Mouse (Mus musculus) layer of hippocampus, adult 11-12 months (tissue): ENCODE data around the gene 2510002D24Rik.
A peak's percentile ranks its signal among the peaks of the same experiment; 100 is the strongest.

Experiments
- DNase-seq: peaks from one replicate; pipeline ENCODE4 v3.0.0; 2022; ENCODE audit warnings: low spot score

The 2510002D24Rik gene

DNA sequence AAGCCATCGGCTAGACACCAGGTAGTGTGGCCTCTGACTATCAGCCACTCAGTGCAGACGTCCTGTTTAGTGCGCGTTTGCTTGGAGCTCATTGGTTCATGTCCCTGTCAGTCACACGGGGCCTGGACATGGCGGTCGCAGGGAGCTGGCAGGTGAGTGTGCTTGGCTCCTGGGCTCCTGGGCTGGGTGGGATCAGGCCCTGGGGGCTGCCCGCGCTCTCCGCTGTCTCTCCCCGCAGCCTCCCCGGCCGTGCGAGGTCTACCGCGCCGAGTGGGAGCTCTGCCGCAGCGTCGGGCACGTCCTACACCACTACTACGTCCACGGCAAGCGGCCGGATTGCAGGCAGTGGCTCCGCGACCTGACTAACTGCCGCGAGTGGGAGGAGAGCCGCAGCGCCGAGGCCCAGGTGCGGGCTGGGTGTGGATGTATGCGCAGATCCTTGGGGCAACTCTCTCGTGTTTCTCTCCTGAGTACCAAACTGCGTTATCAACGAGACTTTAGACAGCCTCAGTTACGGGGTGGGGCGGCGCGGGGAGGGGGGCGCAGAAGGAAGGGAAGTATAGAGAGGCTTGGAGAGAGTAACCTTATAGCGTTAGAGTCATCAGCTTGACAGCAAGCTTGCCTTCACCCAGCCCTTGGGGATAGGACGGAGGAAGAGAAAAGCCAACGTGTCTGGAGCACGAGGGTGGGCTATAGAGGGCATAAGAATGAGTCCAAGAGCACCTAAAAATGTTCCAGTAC lies at the start of gene 2510002D24Rik, which contains the start of gene Gm28539:
Gene 2510002D24Rik, plus strand, starts transcription at position 111 of the 741 bp plus-strand sequence.
Gene Gm28539, plus strand, starts transcription at position 117 of the 741 bp plus-strand sequence.
- DNase-seq: peak; percentile 95

DNA sequence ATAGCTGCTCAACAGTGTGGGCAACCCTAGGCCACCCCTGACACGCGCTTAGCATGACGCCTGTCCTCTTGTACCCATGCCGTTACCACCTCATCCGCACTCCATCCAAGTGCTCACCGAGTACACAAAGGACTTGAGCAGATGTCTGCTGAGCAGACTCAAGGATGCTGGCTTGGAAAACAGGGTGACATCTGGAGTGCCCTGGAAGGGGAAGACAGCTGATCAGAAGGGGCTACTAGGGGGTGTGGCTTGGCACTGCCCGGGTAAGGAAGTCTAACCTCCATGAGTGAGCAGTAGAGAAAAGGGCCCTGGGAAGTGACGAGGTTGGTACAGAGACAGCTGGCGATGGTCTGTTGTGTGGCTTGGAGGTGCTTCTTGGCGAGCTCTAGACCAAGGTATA lies 49.7 kb upstream of the 2510002D24Rik start:
- DNase-seq: no peak

DNA sequence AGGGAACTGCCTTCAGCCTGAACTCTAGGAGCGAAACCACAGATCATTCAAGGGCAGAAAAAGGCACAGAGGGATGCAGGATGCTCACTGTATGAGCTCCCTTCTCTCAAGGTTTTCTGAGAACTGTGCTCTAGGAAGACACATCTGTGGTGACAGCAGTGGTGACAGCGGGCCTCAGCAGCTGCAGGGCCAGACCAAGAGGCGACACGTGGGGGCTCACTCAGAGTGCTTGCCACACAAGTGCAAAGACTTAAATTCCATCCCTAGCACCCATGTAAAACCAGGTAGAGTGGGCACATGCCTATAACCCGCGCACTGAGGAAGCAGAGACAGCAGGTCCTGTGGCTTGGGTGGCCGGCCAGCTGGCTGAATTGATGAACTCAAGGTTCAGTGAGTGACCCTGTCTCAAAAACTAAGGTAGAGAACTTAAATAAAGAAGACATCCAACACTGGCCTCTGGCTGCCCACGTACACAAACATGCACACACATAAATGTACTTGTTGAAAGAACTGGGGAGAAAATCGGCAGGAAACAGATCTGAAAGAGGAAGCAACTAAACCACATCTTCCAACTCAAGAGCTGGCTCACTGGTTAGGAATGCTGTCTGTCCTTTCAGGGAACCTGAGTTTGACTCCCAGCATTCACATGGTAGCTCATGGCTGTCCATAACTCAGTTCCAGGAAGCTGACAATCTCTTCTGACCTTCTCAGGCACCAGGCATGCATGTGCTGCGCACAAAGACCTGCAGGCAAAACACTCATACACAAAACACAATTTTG lies 47.6 kb upstream of the 2510002D24Rik start:
- DNase-seq: no peak

DNA sequence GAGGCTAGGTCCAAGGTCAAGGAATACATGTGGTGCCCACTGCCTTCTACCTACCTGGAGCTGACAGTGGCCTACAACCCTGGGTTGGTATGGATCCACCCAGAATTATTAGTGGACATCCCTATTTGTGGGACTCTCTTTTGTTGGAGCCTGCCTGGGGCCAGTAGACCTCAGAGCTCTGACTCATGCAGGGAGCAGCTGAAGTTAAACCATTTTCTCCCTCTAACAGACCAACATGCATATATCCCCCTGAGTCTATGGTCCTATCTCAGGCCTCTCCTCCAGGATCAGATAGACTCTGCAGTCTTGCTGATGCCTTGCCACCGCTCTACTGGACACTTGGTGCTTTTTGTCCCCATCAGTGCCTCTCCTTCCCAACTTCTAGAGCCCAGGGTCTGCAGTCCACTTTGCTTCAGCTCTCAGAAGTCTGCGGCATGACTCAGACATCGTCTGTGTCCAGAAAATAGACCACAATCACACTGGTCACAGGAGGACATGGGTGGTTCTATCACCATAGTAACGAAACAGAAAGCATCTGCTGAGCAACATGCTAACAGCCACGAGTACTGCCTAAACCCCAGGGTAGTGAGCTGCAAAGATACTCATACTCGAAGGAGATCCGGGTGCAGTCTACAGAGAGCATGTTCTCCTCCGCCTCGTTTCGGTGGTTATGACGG lies 41.0 kb upstream of the 2510002D24Rik start:
- no peak for DNase-seq

DNA sequence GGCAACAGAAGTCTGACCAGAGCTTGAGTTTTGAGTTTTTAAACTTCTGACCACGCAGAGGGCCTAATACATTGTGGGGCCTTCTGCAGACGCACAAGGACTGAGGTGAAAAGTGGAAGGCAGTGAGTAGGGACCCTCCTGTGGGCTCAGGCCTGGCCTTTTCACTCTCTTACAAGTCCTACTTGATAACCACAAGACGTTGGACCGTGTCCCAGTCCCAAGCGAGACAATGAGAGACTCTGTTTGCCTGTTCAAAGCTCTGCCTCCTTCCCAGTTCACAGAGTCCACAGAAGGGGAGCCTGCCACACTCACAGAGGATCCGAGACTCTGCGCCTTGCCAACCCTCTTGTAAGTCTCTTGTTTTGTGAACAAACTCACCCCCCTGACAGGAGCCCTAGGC lies 39.7 kb upstream of the 2510002D24Rik start:
- DNase-seq: no peak

DNA sequence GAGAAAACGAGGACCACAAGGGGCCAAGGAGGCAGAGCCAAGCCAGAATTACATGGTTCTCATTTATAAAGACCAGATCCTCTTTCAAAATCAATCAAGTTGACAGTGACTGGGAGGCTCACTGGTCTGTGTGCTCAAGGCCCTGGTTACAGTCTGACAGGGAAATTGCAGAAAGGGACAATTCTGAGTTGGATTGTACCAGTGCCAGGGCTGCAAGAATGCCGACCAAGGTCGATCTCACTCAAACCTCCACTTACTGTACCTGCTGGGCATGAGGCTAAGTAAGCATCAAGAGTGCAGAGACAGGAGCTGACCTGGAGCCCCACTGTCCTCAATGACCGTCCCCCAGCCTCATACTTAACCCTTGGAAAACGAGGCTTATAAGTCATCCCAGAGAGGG lies 38.2 kb upstream of the 2510002D24Rik start:
- DNase-seq: no peak

DNA sequence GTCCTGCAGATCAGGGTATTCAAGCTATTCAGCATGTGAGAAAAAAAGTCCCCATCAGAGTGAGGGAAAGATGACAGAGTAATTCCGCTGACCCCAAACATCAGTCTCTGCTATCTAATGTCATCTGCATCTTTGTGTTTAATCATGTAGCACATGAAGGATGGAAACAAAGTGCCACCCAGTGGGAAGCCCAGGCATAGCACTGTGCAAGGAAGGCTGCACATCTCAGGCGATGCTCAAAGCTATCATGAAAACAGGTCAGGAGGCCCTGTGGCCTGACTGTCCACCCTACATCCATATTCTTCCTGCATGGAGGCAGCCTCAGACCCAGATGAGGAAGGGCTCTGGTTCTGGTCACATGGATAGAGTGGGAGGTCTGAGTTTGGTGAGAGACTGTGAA lies 37.5 kb upstream of the 2510002D24Rik start:
- DNase-seq: peak; percentile 70

DNA sequence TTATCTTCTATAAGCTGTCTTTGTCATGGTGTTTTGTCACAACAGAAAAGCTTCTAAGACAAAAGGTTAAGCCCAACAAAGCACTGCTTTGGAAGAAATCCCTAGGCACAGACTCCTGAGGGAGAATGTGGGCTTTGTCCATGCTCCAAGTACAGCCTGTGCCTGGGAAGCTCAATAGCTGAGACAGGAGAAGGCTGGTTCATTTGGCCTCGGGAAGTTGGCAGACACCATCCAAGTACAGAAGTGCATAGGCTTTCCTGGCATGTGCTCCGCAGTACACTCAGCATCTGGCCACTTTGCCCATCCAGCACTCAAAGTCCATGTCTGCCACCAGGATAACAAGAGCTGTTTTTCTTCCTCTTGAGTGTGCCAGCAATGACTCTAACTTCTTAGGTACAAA lies 30.6 kb upstream of the 2510002D24Rik start:
- no peak for DNase-seq

DNA sequence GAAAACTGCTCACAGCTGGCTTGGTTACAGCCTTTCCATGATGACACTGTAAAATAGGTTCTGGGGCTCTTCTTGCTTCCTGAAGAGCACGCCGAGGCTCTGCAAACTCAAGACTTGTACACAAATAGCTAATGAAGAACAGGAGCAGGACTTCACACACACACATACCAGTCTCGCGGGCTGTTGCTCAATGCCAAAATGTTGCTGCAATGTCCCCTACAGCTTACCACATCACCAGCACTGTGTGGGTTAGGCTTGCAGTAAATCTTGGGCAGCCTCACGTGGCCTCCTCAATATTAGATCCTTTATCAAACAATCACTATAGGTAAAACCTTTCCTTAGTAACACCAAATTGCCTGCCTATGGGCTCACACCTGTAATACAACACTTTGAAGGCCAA lies 27.4 kb upstream of the 2510002D24Rik start:
- no peak for DNase-seq

DNA sequence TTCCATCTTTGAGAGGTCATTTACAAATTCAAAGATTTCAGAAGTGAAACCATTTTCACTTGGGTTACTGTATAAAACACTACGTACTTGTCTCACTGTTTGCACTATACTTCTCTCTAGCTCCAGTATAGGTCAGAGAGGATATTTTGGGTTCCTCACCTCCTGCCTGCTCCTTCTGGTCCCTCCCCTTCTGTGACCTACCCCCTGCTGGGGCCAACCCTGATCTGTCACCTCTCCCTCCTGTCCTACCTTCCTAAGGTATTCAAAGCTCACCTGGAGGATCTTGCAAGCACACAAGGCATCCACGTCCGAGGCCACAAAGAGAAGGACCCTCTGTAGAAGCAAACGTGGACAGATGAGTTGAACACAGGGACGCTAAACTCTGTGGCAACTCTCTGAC lies 25.3 kb upstream of the 2510002D24Rik start:
- no peak for DNase-seq

DNA sequence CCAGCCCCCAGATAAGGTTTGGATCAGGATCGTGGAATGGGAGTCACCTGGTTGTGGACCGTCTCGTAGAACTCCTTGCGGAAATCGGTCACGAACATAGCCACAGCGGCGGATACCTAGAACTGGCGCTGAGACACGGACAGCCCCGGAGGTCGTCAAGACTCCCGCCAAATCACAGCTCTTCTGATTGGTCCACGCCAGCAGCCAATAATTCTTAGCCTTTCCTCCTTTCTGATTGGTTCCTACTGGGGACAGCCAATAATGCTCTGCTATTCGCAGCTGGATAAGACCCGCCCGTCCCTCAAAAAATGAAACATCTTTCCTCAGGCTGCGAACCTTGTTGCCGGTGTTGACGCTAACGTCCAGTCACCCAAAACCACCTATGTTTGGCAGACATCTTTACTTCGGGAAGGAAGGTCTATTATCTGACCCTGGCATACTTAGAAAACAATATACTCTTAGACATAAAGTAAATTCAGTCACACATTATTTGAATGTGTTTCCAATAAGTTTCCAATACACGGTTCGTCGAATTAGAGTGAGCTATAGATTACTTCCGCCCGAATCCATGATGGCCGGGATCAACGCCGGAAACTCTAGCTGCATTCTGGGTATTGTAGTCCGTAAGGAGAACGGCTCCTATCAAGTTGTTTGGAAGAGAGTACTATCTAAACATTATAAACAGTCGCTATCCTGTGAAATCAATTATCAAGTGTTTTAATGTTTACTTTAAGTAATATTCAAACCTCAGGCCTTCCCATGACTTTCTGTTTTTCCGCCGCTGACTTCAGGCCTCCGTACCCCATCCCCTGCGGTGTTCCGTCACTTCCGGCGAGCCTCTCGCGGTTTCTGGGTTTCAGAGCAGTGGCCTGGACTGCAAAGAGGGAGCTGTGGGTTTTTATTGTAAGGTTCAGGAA lies 24.7 kb upstream of the 2510002D24Rik start, which contains the start of the genes Ufd1 and Cdc45:
Gene Ufd1, plus strand, starts transcription at position 312 of the 917 bp plus-strand sequence.
Gene Cdc45, minus strand, starts transcription at position 520 of the 917 bp plus-strand sequence.
- peak; percentile 89 for DNase-seq

DNA sequence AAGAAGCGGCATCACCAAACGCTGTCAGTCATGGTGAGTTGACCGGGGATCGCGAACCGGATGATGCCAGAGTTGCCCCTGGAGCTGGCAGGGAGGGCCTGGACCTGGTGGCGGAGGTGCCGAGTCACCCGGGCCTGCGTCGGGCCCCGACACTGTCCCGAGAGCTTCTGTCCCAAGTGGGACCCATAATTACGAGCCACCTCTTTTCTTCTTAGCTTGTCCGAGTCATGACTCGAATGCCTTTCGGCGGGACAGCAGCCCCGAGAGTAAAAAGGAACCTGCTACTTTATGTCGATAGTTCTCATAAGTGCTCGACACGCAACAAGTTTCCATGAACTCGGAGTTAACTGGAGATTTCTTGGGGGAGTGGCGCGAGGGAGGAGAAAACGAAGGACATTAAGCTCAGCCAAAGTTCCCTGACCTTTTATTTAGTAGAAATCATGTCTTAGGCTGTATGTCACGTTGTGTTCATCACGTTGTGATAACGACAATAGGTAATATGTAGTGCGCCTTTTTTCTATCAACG lies 23.9 kb upstream of the 2510002D24Rik start:
- no peak for DNase-seq

DNA sequence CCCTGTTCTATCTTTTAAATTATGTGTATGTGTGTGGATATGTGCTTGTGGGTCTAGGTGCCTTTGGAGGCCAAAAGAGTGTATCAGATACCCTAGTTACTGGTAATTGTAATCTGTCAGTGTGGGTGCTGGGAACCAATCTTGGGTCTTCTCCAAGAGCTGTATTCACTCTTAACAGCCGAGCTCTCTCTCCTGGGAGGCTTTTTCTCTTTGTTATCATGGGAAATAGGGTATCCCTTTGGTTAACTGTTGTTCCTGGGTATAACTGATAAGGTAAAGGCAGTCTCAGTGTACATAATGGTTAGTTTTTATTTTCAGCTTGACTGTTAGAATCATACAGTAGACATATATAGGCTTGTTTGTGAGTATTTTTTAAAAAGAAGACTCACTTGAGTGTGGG lies 14.0 kb upstream of the 2510002D24Rik start:
- no peak for DNase-seq

DNA sequence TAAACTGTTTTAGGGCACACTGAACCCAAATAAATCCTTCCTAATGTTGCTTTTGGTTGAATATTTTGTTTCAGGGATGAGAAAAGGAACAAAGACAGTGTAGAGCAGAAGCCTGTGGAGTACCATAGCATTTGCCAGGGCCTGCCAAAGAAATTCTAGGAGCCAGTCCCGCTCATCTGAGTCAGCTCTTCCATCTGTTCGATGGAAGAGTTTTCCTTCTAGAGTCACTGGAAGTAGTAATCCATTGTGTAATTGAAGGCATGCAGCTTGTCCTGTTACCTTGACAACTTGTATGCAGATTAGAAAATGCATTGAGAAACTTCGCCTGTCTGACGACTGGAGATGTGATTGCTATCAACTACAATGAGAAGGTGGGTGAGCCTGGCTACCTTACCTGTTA lies 13.5 kb upstream of the 2510002D24Rik start:
- DNase-seq: peak; percentile 48

DNA sequence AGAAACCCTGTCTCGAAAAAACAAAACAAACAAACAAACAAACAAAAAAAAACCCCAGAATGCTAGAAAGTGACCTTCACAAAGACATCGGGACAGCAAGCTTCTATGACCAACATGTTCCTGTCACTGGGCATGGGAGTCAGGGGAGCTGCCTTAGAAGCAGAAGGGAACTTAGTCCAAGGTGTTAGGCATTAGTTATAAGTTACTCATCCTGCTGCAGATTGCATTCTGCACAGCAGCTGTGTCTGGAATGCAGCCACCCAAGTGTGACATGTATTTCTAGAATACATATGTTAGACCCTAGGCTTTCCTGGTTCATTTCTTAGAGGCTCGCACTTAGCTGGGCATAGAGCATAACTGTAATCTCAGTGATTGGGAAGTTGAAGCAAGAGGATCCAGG lies 7.7 kb upstream of the 2510002D24Rik start:
- DNase-seq: no peak

DNA sequence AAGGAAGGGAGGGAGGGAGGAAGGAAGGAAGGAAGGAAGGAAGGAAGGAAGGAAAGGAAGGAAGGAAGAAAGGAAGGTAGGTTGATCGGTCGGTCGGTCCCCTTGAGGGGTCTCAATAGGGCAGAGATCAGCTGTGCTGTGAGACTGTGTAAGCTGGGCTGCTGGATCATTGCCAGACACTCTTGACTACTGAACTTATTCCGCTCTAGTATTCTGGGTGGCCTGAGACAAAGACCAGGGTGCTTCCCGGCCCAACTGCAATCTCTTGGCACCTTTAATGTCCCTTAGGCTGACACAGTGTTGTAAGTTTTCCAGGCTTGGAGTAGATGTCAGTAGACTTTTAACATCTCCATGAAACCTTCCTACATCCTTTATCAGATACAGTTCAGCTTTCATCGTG lies 7.3 kb upstream of the 2510002D24Rik start:
- no peak for DNase-seq

DNA sequence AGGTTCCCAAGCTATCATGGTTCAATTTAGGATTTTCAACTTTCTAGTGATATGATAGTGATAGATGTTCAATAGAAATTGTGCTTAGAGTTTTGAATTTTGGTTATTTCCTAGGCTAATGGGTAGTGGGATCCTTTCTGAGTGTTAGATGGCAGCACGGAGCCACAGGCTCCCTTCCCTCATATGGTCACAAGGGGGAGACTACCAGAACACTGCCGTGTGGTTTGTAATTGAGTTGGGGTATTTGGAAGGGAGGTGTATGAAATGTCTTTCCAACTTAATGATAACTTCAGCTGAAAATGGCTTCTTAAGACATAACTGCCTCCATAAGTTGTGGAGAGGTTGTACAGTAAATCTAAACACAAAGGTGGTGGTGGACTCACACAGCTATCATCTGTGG lies 2.9 kb upstream of the 2510002D24Rik start:
- no peak for DNase-seq

DNA sequence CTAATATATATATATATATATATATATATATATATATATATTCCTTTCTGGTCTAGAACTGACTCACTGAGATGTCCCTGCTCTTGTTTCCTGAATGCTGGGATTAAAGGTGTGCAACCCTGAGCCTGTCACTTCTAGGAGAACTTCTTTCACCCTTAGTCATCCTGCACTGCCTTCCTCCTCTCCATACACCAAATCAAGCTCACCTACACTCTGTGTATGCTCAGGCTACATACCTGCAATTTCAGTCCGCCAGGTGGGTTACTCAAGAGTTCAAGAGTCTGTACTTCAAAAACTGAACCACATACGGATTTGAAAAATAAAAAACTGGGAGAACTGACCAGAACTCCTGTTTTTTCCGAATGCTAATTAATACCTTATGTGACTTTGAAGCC lies 308 bp upstream of the 2510002D24Rik start:
- no peak for DNase-seq

DNA sequence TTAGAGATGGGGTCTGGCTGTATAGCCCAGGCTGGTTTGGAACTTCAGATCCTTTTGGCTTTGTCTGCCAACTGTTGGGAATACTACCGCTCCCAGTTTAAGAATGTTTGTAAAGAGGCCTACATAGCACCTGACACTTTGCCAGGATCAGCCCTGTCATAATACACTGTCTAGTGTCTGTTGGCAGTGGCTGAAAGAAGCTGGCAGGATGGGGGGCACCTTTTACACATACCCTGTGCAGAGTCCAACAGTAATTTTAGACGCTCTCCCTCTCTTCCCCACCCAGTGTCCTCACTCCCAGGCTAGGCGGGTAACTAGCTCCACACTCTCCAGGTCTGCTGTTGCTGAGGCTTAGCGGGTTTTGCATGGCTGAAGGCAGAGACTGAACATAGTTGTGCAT lies 2.0 kb downstream of the 2510002D24Rik start:
- DNase-seq: no peak

DNA sequence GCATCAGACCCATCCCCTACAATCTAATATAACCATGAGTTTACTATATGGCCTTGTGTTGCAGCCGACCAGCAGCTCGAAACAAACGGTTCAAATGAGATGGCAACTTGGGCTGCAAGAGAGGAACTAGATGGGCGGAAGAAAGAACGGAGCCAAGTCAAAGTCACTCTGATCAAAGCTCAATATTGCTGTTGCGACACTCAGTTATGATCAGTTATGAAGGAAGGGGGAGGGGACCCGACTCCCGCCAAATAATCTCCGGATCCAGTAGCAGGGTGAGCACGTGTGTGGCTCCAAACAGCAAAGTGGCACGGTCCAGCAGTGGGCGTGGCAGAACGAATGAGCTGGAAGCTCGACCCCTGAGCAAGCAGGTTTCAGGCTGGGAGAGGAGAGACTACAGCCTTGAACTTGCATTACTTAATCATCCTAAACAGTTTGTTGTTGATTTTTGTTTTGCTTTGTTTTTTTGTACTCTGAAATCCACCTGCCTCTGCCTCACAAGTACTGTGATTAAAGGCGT lies 10.0 kb downstream of the 2510002D24Rik start:
- DNase-seq: no peak
